Mouse (Mus musculus): ENCODE measurements around the gene Smco4. TPM values are rescaled to one million over a fixed set of nuclear protein-coding genes. Genes with fewer than 3 reads are reported as not detected.
"Not testable (repeated sequence)": the region's sequence is repeated elsewhere in the genome, so short reads cannot be mapped to it uniquely, and the experiment has no call there.

Smco4 gene
- polyA plus RNA-seq, 1 experiment from 2014 or later, result 3.4 TPM

DNA sequence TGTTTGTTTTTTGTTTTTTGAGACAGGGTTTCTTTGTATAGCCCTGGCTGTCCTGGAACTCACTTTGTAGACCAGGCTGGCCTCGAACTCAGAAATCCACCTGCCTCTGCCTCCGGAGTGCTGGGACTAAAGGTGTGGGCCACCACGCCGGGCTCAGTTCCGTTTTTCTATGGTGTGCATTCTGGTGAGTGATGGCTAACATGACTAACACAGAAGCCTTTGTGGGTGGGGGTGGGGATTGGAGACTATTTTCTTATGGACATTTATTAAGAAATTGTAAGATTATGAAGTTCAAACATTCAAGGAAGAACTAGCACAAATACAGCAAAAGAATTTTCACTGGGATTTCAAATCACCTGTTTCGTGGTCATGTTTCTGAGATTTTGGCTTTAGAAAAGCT lies 57.8 kb downstream of the Smco4 start:
- H3K4me2 ChIP-seq (ENCODE audit: low read depth, low read length); ATAC-seq (ENCODE audit: low read depth); H3K27me3 ChIP-seq (ENCODE audit: control insufficient read depth, insufficient read depth, low read depth, low read length); H3K4me1 ChIP-seq (replicated peaks; ENCODE audit: control insufficient read depth, insufficient read depth, low read length); H3K9me3 ChIP-seq (ENCODE audit: control insufficient read depth, low read length); H3K36me3 ChIP-seq (ENCODE audit: control insufficient read depth, insufficient read depth, low read length); H3K4me3 ChIP-seq (ENCODE audit: low read length); H3K9ac ChIP-seq (ENCODE audit: low read length); H3K27ac ChIP-seq (ENCODE audit: low read length): not testable (repeated sequence)
- WGBS, result 86% methylated on average over 6 of the region's 6 CpGs

DNA sequence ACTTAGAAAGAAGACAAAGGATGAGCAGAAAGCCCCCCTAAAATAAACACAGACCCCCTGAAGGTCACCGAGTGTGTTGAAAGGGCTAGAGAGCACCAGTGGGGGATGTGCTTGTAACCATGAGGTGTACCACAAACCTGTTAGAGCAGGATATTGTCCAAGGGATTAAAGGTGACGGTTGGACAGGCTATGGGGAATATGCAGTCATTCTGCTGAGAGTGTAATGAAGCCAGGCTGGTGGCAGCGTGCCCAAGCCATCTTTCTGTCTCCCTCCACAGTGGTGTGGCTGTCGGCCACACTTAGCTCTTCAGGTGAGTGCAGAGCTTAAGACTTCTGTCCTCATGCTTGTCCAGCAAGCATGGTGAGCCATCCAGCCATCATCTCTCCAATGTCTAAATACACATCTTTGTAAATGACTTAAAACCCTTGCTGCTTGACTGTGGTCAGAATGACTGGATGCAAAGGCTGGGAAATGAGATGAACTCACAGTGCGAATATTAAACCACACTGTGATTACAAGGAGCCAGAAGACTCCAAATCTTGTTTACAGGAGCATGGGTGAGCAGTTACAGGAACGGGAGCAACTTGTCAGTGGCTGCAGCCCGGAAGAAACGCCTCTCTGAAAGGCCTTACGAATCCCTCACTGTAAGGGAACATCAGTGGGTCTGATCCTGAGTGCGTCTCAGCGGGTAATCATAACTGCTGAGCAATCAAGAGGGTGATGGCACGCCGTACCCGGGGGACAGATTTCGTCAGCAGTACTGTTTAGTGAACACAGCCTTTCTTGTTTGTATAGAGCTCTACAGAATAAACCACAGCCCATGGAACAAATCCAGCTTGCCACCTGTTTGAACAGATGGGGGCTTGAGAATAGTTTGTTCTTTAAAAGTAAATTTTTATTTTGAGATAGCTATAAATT lies 59.0 kb downstream of the Smco4 start:
- Histone ChIP-seq H3K27ac (ENCODE audit: low read length) (no peak overlapping the region), H3K27me3 (ENCODE audit: control insufficient read depth, insufficient read depth, low read depth, low read length) (no peaks in the 10 kb centered on the region), H3K9ac (ENCODE audit: low read length) (no peak overlapping the region)

DNA sequence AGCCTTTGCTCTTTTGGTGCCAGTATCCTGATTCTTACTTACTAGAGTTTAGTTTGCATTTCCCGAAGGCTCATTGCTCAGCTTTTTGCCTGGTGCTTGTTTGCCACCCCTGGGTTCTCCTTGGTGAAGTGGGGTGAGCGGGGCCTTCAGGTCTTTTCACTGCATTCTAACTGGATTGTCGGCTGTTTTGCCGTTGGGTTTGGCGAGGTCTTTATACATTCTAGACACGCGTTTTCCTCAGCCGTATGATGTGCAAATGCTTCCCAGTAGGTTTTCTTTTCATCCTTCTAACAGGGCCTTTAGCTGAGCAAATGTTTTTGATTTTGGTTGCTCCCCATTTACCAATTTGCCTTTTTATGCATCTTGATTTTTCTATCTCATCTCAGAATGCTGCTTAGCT lies 60.1 kb downstream of the Smco4 start:
- no peak overlapping the region for H3K4me3 ChIP-seq (ENCODE audit: low read length)
- H3K9me3 ChIP-seq (ENCODE audit: control insufficient read depth, low read length), result no peaks in the 10 kb centered on the region
- ATAC-seq (ENCODE audit: low read depth), result no peak
- no peaks in the 10 kb centered on the region for H3K36me3 ChIP-seq (ENCODE audit: control insufficient read depth, insufficient read depth, low read length)
- WGBS, result 80% methylated on average over 8 of the region's 8 CpGs
- no peak overlapping the region for H3K27ac ChIP-seq (ENCODE audit: low read length)
- no peak overlapping the region for H3K9ac ChIP-seq (ENCODE audit: low read length)
- no peak overlapping the region for H3K4me2 ChIP-seq (ENCODE audit: low read depth, low read length)
- H3K4me1 ChIP-seq (replicated peaks; ENCODE audit: control insufficient read depth, insufficient read depth, low read length), result no peaks in the 10 kb centered on the region
- no peaks in the 10 kb centered on the region for H3K27me3 ChIP-seq (ENCODE audit: control insufficient read depth, insufficient read depth, low read depth, low read length)

More for the DNA sequence above, 59.0 kb downstream of the Smco4 start:
- no peak for ATAC-seq (ENCODE audit: low read depth)
- no peaks in the 10 kb centered on the region for H3K4me1 ChIP-seq (replicated peaks; ENCODE audit: control insufficient read depth, insufficient read depth, low read length)
- no peak overlapping the region for H3K4me3 ChIP-seq (ENCODE audit: low read length)
- H3K36me3 ChIP-seq (ENCODE audit: control insufficient read depth, insufficient read depth, low read length), result no peaks in the 10 kb centered on the region
- H3K4me2 ChIP-seq (ENCODE audit: low read depth, low read length), result no peak overlapping the region
- no peaks in the 10 kb centered on the region for H3K9me3 ChIP-seq (ENCODE audit: control insufficient read depth, low read length)
- WGBS, result 46% methylated on average over 15 of the region's 15 CpGs

DNA sequence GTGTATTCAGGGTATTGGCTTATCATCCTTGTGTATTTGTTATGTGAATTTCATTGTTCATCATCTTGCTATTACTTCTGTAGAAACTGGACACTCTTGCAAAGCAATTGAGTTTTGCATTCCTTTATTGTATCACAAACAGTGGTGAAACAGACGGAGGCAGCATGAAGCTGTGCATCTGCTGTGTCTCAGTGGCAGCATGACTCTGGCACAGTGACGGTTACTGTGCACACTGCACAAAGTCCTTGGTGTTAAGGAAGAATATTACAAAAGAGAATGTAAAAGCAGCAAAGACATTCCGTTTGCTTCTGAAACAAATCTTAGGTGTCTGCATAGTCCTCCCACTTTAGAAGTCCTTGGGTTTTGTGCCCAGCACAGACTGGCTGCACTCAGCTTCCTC lies 67.2 kb downstream of the Smco4 start:
- H3K36me3 ChIP-seq (ENCODE audit: control insufficient read depth, insufficient read depth, low read length), result no peaks in the 10 kb centered on the region
- H3K4me1 ChIP-seq (replicated peaks; ENCODE audit: control insufficient read depth, insufficient read depth, low read length), result no peaks in the 10 kb centered on the region
- no peak overlapping the region for H3K4me3 ChIP-seq (ENCODE audit: low read length)
- no peak overlapping the region for H3K27ac ChIP-seq (ENCODE audit: low read length)
- no peak overlapping the region for H3K4me2 ChIP-seq (ENCODE audit: low read depth, low read length)
- 56% methylated on average over 3 of the region's 3 CpGs for WGBS
- no peak overlapping the region for H3K9ac ChIP-seq (ENCODE audit: low read length)
- no peaks in the 10 kb centered on the region for H3K9me3 ChIP-seq (ENCODE audit: control insufficient read depth, low read length)
- no peaks in the 10 kb centered on the region for H3K27me3 ChIP-seq (ENCODE audit: control insufficient read depth, insufficient read depth, low read depth, low read length)
- no peak for ATAC-seq (ENCODE audit: low read depth)

DNA sequence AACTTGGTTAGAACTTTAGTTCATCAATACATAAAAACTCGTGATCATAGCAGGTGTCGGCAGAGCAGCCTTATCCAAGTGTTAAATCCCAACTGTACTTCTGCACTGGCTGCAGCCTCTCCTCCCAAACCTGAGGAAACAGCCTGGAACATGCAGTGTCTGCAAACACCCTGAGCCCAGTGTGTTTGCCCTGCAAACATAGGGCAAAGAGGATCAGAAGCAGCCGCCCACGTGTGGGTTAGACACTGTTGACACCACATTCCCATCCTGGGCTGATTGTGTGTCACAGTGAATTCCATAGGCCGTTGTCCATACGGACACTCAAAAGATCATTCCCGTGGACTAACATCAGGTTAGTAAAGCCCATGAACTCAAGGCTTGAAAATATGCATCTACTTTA lies 69.1 kb downstream of the Smco4 start:
- Histone ChIP-seq H3K27ac (ENCODE audit: low read length) (no peak overlapping the region), H3K4me3 (ENCODE audit: low read length) (no peak overlapping the region), H3K27me3 (ENCODE audit: control insufficient read depth, insufficient read depth, low read depth, low read length) (no peaks in the 10 kb centered on the region), H3K4me2 (ENCODE audit: low read depth, low read length) (no peak overlapping the region), H3K4me1 (replicated peaks; ENCODE audit: control insufficient read depth, insufficient read depth, low read length) (no peaks in the 10 kb centered on the region), H3K36me3 (ENCODE audit: control insufficient read depth, insufficient read depth, low read length) (no peaks in the 10 kb centered on the region), H3K9ac (ENCODE audit: low read length) (no peak overlapping the region), H3K9me3 (ENCODE audit: control insufficient read depth, low read length) (no peaks in the 10 kb centered on the region)
- WGBS, result 47% methylated on average over 7 of the region's 7 CpGs
- ATAC-seq (ENCODE audit: low read depth), result no peak

DNA sequence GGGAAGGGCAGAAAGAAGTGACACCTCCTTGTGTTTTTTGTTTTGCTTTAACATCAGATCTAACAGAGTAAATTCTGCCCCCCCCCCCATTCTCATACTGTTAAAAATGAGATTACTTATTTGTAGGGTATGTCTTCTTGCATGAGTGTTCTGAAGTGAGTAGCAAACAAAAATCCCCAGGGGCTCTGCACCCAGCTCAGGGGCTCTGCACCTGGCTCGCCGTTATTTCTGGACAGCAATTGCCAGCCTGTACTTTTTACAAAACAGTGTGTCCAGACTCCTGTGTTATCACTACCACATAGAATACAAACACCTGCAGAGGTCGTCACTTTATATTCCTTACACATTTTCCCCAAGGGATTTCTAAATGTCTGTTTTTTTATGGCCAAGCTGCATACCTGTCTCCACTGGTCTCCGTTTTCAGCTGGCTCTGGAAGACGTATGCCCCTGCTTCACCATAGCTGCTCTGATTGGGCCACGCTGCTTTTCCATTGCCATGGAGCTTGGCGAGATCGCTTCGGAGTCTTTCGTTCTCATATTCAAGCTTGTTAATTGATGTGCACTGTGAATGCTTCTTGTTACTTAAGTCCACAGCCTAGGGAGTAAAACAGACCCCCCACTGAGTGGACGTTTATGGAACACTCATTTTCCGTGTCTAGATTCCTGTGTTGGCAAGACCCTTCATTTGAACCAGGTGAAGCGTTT lies 81.7 kb downstream of the Smco4 start:
- ATAC-seq (ENCODE audit: low read depth), result no peak
- no peak overlapping the region for H3K27ac ChIP-seq (ENCODE audit: low read length)
- 75% methylated on average over 13 of the region's 13 CpGs for WGBS
- no peaks in the 10 kb centered on the region for H3K4me1 ChIP-seq (replicated peaks; ENCODE audit: control insufficient read depth, insufficient read depth, low read length)
- no peak overlapping the region for H3K4me3 ChIP-seq (ENCODE audit: low read length)
- no peaks in the 10 kb centered on the region for H3K9me3 ChIP-seq (ENCODE audit: control insufficient read depth, low read length)
- H3K4me2 ChIP-seq (ENCODE audit: low read depth, low read length), result no peak overlapping the region
- no peaks in the 10 kb centered on the region for H3K27me3 ChIP-seq (ENCODE audit: control insufficient read depth, insufficient read depth, low read depth, low read length)
- H3K36me3 ChIP-seq (ENCODE audit: control insufficient read depth, insufficient read depth, low read length), result no peaks in the 10 kb centered on the region
- no peak overlapping the region for H3K9ac ChIP-seq (ENCODE audit: low read length)

DNA sequence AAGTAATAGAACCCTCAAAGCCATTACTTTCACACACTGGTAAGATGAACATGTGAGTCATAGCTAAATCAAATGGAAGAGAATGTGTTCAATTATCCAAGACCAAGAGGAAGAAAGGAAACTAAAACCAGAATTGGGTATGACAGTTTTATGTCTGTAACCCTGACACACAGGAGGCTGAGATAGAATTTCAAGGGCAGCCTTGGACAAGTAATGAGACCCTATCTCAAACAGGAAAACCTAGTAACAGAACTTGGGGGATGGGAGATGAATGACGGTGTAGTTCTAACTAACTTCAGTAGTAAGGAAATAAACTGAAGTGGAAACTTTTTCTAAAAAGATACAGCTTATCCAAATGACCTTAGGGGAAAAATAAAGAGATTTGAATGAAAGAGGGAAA lies 85.2 kb downstream of the Smco4 start:
- Histone ChIP-seq H3K27ac (ENCODE audit: low read length) (no peak overlapping the region), H3K9ac (ENCODE audit: low read length) (no peak overlapping the region), H3K4me3 (ENCODE audit: low read length) (no peak overlapping the region), H3K9me3 (ENCODE audit: control insufficient read depth, low read length) (no peaks in the 10 kb centered on the region), H3K27me3 (ENCODE audit: control insufficient read depth, insufficient read depth, low read depth, low read length) (no peaks in the 10 kb centered on the region), H3K4me2 (ENCODE audit: low read depth, low read length) (no peak overlapping the region), H3K4me1 (replicated peaks; ENCODE audit: control insufficient read depth, insufficient read depth, low read length) (no peaks in the 10 kb centered on the region), H3K36me3 (ENCODE audit: control insufficient read depth, insufficient read depth, low read length) (no peaks in the 10 kb centered on the region)
- WGBS, result 45% methylated on average over 1 of the region's 1 CpGs
- ATAC-seq (ENCODE audit: low read depth), result no peak

DNA sequence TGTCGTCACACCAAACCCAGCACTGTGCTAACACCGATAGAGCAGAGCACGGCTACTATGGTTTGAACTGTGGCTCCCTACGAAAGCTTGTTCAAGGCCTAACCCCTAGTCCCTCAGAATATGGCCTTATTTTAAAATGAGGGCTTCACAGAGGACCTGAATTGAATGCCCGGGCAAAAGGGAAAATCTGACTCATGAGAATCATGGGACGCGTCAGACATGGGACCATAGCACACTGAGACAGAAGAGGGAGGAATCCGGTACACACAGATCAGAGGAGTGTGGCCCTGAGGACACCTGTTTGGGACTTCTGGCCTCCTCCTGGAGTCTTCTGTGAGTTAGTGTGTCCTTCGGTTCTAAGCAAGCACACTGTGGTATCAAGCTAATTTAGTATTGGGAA lies 85.7 kb downstream of the Smco4 start:
- WGBS, result 78% methylated on average over 9 of the region's 9 CpGs
- ATAC-seq (ENCODE audit: low read depth), result no peak

DNA sequence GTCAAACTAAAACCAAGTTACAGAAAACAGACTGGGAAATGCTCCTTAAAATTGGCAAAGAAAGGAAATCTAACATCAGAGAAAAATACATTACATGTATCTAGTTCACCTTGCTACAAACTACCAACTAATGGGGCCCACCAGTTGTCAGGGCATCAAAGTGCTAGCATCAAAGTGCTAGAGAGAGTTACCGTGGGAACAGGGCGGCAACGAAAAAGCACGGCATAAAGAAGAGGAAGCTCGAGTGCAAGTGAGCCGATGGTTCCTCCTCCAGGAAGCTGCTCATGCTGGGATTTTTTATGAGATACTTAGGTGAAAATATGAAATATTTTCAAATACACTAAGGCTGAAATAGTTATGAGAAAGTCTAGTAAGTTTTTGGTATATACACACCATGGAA lies 86.9 kb downstream of the Smco4 start:
- Histone ChIP-seq H3K4me2 (ENCODE audit: low read depth, low read length) (no peak overlapping the region), H3K27me3 (ENCODE audit: control insufficient read depth, insufficient read depth, low read depth, low read length) (no peaks in the 10 kb centered on the region), H3K36me3 (ENCODE audit: control insufficient read depth, insufficient read depth, low read length) (no peaks in the 10 kb centered on the region), H3K4me1 (replicated peaks; ENCODE audit: control insufficient read depth, insufficient read depth, low read length) (no peaks in the 10 kb centered on the region), H3K4me3 (ENCODE audit: low read length) (no peak overlapping the region), H3K9ac (ENCODE audit: low read length) (no peak overlapping the region), H3K9me3 (ENCODE audit: control insufficient read depth, low read length) (no peaks in the 10 kb centered on the region), H3K27ac (ENCODE audit: low read length) (no peak overlapping the region)
- ATAC-seq (ENCODE audit: low read depth), result no peak
- WGBS, result 53% methylated on average over 6 of the region's 6 CpGs

More for the DNA sequence above, 85.7 kb downstream of the Smco4 start:
- no peaks in the 10 kb centered on the region for H3K4me1 ChIP-seq (replicated peaks; ENCODE audit: control insufficient read depth, insufficient read depth, low read length)
- H3K9me3 ChIP-seq (ENCODE audit: control insufficient read depth, low read length), result no peaks in the 10 kb centered on the region
- no peak overlapping the region for H3K4me3 ChIP-seq (ENCODE audit: low read length)
- H3K27me3 ChIP-seq (ENCODE audit: control insufficient read depth, insufficient read depth, low read depth, low read length), result no peaks in the 10 kb centered on the region
- no peaks in the 10 kb centered on the region for H3K36me3 ChIP-seq (ENCODE audit: control insufficient read depth, insufficient read depth, low read length)
- H3K9ac ChIP-seq (ENCODE audit: low read length), result no peak overlapping the region
- H3K4me2 ChIP-seq (ENCODE audit: low read depth, low read length), result no peak overlapping the region
- H3K27ac ChIP-seq (ENCODE audit: low read length), result no peak overlapping the region

Measured in lung, embryonic 16.5 days (tissue).